Mouse (Mus musculus) telencephalon, adult 2 months (tissue): ENCODE results near the gene Kiz.

Source experiments
- DNase-seq: peaks from one replicate; pipeline ENCODE4 v3.0.0-alpha.2; 2011; ENCODE audit warnings: low read depth, low spot score

Gene Kiz

GRCm38 (mm10) chr2:146975453-146976028 is 119.9 kb downstream of the Kiz start:
- DNase-seq: no peak

DNA sequence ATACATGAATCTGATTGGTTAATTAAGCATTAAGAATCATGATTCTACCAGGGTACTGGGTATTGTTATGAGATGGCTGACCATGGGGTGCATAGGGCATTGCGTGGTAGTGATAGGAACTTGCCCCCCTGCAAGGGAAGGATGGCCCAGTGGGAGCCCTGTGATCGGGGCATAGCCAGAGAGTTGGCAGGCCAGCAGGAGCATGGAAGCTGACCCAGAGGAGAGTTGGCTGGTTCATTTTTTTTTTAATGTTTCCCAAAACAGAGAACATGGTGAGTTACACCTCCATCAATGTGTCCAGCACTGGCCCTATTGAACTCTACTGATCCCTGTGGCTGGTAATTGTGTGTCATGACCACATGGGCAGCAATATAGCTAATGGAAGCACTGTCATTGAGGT is 127.1 kb downstream of the Kiz start:
- DNase-seq: no peak

DNA sequence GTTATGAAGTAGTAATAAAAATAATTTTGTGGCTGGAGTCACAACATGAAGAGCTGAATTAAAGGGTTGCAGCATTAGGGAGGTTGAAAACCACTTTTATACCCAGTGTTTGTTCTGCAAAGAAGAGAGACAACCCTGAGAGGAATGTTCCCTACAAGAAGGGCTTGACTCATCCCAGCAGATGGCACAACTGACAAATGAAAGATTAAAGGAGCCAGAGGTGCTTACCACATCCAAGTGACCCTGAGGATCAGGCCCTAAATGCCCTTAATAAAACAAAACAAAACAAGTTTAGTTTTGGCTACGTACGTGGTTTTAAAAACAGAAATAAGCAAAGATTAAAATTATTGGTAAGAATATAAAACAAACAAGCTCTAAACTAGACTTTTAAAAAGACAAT is 129.2 kb downstream of the Kiz start:
- no peak for DNase-seq

DNA sequence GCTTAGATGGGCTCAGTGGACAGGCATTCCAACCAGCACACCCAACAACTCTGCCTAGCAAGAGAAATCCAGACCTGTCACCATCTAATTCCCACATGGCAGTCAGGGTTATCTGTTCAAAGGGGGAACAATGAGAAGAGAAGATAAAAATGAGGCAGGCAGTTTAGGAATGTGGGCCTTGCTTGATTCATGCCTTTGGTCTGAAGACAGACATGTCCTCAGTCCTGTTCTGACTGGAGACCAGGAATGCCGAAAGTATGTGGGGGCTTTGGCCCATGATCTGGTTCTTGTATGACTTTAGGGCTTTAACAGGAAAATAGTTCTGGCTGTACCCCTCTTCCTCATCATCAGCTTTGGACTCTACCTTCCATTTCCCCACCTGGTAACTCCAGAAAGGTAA is 130.1 kb downstream of the Kiz start:
- DNase-seq: no peak

GRCm38 (mm10) chr2:146986429-146986828 is 130.8 kb downstream of the Kiz start:
- no peak for DNase-seq

GRCm38 (mm10) chr2:147007265-147007664 is 151.6 kb downstream of the Kiz start:
- DNase-seq: no peak

- no peak for DNase-seq
Measured at GRCm38 (mm10) chr2:147009084-147009483, 153.4 kb downstream of the Kiz start.

DNA sequence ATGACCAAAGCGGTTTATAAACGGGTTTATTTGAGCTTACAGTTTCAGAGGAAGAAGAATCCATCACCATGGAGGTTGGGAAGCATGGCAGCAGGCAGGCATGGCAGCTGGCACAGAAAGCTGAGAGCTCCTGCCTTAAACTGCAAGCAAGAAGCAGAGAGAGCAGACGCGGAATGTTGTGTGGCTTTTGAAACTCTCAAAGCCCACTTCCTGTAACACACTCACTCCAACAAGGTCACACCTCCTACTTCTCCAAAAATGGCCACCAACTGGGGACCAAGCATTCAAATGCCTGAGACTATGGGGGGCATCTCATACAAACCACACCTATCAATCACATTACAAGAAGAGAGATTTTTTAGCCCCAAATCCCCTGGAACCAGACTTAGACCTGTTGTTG is 154.5 kb downstream of the Kiz start:
- no peak for DNase-seq

- no peak for DNase-seq
Measured at GRCm38 (mm10) chr2:147010952-147011351, 155.3 kb downstream of the Kiz start.

GRCm38 (mm10) chr2:147011474-147012140 is 155.9 kb downstream of the Kiz start:
- DNase-seq: no peak

- DNase-seq: no peak
Measured at GRCm38 (mm10) chr2:147012141-147012622, 156.5 kb downstream of the Kiz start.

GRCm38 (mm10) chr2:147012623-147013184 is 157.0 kb downstream of the Kiz start, which contains the start of gene Xrn2:
TSS of gene Xrn2 (plus strand) at chr2:147012996.
- peak; percentile 96 for DNase-seq

- peak; percentile 33 for DNase-seq
Measured at GRCm38 (mm10) chr2:147013194-147013969, 157.7 kb downstream of the Kiz start.

DNA sequence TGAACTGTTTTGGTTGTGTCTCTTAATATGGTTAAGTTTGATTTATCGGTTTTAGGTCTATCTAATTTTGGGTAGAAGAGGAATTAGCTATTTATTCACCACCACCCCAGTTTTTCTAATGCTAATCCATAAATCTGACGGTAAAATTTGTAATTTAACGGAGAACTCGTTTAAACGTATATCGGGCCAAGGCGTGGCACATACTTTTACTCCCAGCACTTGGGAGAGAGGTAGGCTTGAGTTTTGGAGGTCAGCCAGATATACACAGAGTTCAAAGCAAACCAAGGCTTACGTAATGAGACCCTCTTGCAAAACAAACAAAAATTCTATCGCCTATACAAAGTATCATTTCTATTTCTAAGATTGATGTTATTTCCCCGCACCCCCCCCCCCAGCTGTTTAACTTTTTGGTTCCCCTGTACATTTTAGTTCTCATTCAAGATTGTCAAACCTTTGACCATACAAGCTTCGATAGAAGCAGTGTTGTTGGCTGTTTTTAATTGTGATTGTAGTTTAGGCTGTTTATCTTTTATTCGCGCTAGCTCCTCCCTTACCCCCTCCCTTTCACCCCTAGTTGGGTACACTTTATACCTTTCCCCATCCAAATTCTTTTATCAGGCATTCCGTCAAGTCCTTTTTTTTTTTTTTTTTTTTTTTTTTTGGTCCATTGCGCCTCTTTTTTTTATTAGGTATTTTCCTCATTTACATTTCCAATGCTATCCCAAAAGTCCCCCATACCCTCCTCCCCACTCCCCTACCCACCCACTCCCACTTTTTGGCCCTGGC is 158.6 kb downstream of the Kiz start:
- DNase-seq: no peak
